Mouse (Mus musculus): ENCODE measurements at regions not wholly inside any gene's neighbourhood (a gene's known extent, or its start where the extent isn't known, plus 50 kb on each side); places are given as distances from the start of the nearest gene placed in this dataset.

DNA sequence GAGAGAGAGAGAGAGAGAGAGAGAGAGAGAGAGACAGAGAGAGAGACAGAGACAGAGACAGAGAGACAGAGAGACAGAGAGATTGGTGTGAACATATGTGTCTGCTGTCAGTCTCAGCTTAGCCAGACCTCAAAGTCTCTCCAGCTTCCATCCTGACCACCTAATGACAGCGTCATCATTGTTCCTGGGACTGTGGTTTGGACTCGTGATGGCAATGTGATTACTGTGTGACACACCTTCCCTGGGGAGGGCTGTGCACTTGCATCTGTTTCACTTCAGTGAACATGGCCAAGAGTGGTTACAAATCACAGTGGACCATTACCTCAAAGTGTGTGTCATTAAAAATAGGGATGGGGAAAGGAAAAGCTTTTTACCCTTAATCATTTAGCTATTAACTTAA is 477.2 kb upstream of the Gm9747 start:
- TF ChIP-seq GATA4 (IDR thresholded peaks at IDR 0.05; ENCODE audit: insufficient replicate concordance, low read length) = no peak

DNA sequence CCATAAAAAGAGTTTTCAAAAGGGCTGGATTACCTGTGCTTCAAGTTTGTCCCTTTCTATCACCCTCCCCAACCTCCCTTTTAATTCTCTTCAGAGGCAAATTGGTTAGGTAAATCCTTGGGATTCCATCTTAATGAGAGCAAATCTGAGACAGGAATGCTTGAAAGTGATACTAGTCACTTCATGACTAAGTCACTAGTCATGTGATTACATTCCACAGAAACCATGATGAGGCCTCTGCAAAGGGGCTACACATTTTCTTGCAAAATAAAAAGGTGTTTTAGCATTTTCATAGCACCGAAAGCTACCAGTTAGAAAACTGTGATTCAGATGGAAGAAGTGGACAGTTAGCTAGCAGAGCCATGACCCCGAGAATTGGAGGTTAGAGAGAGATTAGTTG is 473.0 kb upstream of the Gm9747 start:
- no peak for TF ChIP-seq GATA4 (IDR thresholded peaks at IDR 0.05; ENCODE audit: insufficient replicate concordance, low read length)

DNA sequence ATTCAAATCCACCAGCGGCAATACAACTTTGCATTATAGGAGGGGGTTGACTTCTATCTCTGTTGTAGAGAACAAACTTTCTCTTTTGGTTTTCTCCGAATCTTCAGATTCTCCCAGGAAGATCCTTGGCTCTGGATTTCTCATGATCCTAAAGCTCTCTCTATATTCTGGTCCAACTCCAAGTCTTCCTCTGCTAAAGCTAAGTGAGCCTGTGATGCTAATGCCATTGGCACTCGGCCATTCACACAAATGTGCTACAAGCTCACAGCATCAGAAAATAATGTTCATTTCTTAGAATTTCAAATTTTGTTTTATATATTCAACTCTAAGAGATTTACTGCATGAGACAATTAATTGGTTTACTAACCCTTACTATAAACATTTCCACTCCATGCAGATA is 461.2 kb upstream of the Gm9747 start:
- TF ChIP-seq GATA4 (IDR thresholded peaks at IDR 0.05; ENCODE audit: insufficient replicate concordance, low read length) = no peak

DNA sequence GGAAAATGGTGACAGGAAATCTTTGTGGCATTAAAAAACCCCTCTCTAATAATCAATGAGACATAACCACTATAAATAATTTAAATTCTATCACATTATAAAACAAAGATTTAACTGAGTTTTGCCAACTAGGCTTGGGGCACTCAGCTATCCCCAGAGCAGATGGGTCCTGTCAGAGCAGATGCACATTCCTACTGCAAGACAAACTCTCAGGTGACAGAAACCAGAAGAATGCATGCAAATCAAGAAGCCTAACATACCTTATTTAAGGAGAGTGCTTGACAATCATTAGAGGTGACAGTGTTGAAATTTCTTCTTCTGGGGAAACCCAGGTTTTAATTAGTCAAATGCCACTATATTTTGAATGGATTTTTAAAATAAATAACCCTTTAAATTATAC is 452.3 kb upstream of the Gm9747 start:
- TF ChIP-seq GATA4 (IDR thresholded peaks at IDR 0.05; ENCODE audit: insufficient replicate concordance, low read length) = no peak

DNA sequence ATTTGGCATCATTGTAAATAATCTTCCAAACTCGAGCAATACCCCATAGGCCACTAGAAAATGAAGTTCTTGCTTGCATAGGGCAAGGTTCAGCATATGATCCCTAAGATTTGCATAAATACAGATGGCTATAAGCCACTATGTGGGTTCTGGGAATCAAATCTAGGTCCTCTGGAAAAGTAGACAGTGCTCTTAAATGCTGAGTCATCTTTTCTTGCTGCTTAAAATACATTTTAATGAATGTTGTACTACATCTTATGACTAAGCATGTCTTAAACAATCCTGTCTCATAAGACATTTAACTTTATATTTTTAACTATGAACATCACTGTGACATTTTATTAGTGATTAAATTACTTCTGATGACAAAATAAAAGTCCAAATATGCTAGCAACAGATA is 448.6 kb upstream of the Gm9747 start:
- TF ChIP-seq GATA4 (IDR thresholded peaks at IDR 0.05; ENCODE audit: insufficient replicate concordance, low read length) = no peak

DNA sequence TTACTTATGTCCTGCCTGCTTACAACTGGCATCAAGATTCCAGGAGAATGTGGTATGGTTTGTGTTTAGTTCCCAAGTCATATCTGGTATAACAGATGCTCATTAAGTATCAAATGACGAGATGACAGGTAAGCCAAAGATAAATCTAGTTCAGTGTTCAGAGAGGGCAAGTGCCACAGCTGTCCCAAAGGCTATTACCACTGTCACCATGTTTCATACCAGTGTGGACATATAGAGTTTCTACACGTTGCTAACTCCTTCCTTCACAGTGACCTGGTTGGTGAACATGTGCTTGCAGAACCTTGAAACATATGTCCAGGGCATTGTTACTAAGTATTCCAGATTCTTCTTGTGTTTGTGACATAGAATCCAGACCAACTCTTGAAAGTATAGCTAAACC is 438.1 kb upstream of the Gm9747 start:
- TF ChIP-seq GATA4 (IDR thresholded peaks at IDR 0.05; ENCODE audit: insufficient replicate concordance, low read length) = no peak

DNA sequence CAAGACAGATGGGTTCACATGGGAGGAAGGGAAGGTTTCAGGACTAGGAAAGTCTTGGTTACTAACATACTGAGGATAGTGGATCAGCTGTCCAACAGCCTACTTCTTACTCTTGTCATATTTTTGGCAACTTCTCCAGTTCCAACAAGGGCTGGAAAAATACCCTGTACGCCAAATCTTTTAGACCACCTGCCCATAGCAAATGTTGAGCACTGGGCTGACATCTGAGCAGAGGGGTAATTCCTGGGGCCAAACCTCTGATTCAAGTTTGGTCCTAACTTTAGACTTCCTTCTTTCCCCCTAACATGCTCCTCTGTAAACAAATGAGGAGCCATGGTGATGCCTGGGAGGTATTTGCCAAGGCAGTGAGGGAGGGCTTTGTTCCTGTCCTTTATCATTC is 437.5 kb upstream of the Gm9747 start:
- no peak for TF ChIP-seq GATA4 (IDR thresholded peaks at IDR 0.05; ENCODE audit: insufficient replicate concordance, low read length)

DNA sequence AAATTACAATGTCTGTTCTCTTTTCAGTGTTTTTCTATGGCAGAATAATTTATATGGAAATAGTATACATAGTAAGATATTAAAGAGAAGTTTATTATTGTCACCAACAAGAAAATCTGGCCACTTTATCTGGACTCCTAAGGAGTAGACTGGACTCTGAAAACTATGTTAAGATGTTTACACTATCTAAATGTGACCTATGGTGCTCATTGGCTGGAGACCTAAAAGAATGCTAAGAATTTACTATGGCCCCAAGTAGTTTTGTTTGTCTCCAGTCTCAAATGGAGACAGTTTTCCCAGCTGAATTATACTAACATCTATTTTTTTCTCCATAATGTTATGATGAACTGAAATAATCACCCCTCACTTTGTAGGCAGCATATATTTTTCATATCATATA is 421.3 kb upstream of the Gm9747 start:
- TF ChIP-seq GATA4 (IDR thresholded peaks at IDR 0.05; ENCODE audit: insufficient replicate concordance, low read length) = no peak

DNA sequence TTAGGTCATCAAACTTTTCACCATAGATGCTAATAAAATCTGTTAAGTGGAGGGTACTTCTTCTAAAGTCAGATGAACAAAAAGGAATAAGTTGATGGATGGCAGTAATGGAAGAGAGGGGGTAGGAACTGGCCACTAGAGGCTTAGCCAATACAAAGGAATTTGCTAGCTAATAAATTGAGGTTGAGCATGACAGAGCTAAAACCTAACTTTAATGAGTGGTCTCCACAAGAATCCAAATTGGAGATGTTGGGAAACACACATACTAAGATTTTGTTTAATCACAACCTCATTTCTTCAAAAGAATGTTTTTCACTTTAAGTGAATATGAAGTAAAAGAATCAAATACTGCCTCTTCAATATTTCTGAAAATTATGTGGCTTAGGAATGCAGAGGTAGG is 414.0 kb upstream of the Gm9747 start:
- TF ChIP-seq GATA4 (IDR thresholded peaks at IDR 0.05; ENCODE audit: insufficient replicate concordance, low read length) = no peak

DNA sequence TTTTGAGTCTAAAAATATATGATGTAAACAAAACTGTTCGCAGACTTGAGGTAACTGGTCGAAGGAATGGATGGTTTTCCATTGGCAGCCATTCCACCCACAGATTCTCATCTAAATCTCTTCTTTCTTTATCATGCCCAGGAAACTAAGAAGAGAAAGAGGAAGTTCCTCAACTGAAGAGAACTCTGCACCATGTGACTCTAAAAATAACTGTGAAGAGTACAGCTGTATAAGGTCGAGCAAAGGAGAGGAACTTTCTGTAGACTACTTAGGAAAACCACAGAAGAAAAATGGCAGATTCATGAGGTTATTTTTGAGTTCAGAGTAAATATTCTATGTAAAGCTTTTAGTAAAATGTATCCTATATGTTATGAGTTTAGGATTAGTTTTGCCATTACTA is 390.9 kb upstream of the Gm9747 start:
- TF ChIP-seq GATA4 (IDR thresholded peaks at IDR 0.05; ENCODE audit: insufficient replicate concordance, low read length) = no peak

DNA sequence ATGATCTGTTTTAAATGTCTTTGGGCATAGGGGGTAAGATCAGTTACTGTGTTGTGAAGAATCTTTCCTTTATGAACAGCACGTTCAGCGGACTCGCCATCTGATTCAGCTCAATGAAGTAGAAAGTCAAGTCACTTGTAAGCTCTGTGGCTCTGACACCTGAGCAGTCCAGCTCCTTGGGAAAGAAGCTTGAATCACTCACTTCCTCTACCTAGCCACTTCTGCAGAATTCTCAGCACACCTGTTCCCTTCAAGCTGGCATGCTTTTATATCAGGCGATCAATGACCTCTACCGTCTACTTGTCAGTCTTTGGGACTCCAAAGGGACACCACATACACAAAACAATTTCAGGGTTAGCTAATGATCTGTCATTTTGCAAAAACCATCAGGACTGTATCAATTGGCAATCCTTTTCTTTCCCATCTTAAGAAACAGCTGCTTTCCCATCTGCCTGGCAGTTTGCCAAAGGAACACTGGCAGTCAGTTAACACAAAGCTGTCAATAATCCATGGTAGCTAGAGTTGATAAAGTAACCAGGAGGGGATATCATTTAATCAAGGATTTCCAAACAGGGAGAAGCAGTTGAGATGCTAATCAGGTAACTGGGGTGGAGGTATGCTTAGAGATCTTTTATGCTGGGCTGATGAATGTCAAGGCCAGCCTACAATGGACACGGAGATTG is 382.3 kb upstream of the Gm9747 start:
- TF ChIP-seq GATA4 (IDR thresholded peaks at IDR 0.05; ENCODE audit: insufficient replicate concordance, low read length) = no peak

DNA sequence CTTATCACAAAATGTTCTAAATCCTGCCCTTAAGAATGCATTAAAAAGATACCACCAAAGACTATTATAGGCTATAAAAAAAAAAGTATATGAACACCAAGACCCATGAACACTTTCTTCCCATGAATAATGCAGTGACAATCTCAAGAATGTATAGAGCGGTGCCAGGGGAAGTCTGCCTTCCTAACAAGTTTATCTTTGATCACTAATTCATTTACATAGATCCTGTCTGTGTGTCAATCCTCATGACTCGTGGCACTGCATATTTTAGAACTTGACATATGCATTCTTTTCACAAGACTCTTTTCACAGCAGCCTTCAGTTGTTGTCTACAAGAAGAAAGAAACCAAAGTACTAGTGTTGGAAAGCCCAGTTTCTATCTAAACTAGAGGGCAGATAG is 373.4 kb upstream of the Gm9747 start:
- TF ChIP-seq GATA4 (IDR thresholded peaks at IDR 0.05; ENCODE audit: insufficient replicate concordance, low read length) = no peak

DNA sequence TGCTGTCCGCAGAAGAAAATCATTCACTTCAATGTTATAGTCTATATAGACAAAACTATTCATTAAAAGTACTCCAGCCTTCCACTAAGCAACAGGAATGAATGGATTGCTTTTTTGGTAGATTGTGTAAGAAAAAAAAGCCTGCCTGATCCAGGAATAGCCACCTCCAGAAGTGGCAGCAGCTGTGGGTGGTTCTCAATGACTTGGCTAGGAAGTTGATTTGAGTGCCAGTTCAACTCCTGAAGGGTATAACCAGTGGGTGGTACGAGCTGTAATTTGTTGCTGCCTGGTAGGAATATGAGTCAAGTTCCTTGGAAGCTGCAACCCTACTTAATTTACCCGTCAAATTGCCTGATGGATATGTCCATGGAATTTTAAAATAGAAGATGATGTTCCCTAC is 368.3 kb upstream of the Gm9747 start:
- no peak for TF ChIP-seq GATA4 (IDR thresholded peaks at IDR 0.05; ENCODE audit: insufficient replicate concordance, low read length)

DNA sequence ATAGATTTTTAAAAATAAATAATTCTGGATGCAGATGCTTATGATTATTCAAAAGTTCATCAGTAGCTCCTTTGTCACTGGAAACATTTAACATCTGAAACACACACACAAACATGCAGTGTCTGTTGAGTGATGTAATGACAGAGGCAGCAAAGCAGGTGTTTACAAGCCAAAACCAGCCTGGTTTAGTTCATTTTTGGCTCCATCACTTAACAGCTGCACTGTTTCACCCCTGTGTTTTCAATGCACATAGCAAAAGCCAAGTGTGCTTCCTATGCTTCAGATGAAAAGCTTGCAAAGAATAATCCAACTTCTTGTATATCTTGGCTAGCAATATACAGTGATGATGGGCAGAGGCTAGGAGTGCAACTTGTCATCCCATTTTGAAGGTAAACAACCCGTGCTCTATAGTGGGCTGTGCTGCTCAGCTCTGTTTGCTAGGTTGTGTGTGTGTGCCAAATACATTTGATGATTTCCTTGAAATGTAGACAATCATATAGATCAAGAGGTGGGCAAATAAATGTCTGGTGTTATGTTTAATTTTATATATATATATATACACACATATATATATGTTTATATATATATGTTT is 345.9 kb upstream of the Gm9747 start:
- no peak for TF ChIP-seq GATA4 (IDR thresholded peaks at IDR 0.05; ENCODE audit: insufficient replicate concordance, low read length)

DNA sequence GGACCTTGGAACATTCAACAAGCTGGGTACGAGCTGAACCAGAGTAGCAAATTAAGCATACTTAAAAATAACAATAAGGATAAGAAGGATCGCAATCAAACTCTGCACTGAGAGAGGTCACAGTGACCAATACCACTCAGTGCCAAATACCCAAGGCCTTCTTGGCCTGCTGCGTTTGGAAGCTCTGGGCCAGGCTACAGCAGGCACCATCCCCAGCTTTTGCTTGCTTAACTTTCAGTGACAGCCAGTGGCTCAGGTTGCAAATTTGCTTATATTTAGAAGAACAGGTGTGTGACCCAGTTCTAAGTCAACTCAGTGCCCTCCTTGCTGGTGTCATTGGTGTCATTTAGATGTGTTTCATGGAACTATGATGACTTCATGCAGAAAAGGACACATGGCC is 335.7 kb upstream of the Gm9747 start:
- TF ChIP-seq GATA4 (IDR thresholded peaks at IDR 0.05; ENCODE audit: insufficient replicate concordance, low read length) = no peak

DNA sequence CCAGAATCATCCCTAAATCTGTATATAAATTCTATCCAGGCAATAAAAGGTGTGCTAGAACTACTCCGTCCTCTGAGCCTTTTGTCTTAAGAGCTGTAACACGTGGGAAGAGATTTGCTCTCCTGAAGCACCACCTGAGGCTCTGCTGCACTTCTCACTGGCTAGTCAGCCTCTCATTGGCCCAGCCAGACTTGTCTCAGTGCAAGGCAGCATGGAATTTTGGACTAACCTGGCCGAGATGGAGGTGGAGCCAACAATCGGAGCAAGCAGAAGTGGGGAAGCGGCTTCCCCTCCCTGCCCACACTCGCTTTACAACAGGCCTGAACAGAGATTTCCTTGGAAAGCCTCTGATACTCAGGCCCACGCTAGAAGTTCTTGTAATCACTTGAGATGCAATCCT is 332.1 kb upstream of the Gm9747 start:
- no peak for TF ChIP-seq GATA4 (IDR thresholded peaks at IDR 0.05; ENCODE audit: insufficient replicate concordance, low read length)

DNA sequence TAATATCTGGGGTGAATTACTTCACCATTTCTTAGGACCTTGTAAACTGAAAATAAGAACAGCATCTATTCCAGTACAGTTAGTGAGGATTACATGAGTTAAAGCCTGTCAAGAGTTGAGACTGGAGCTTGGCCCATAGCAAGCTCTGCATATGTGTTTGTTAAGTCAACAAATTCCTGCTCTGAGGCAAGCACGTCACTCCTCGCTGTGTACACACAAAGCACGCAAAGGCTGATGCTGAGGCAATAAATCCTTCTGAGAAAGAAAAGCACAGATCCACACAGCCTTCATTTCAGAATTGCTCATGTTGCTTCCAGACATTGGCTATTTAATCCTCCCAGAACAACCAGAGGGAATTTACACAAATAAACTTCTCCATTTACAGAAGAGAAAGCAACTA is 328.9 kb upstream of the Gm9747 start:
- TF ChIP-seq GATA4 (IDR thresholded peaks at IDR 0.05; ENCODE audit: insufficient replicate concordance, low read length) = no peak
